Mouse (Mus musculus) stomach, postnatal 0 days (tissue): ENCODE measurements around the gene Matk.

Source experiments
- CTCF ChIP-seq: IDR thresholded peaks from 2 replicates; pipeline ENCODE4 v1.5.1; 2016; ENCODE audit warnings: antibody characterized with exemption, low read depth, mild to moderate bottlenecking, moderate library complexity
- EP300 ChIP-seq: optimal IDR thresholded peaks from 2 replicates; pipeline ENCODE3; 2016; ENCODE audit warnings: antibody characterized with exemption

- no peak for TF ChIP-seq CTCF
- TF ChIP-seq EP300: no peak
Observed at GRCm38 (mm10) chr10:81249442-81249841, 3.3 kb upstream of the Matk start.
